Mouse (Mus musculus): ENCODE measurements at regions not wholly inside any gene's neighbourhood (a gene's known extent, or its start where the extent isn't known, plus 50 kb on each side); places are given as distances from the start of the nearest gene placed in this dataset.

- Histone ChIP-seq H3K4me3 (no peak overlapping the region), H3K27ac (no peak overlapping the region), H3K4me1 (ENCODE audit: control insufficient read depth, insufficient read depth, low read length) (peaks cover 1% of the 10 kb centered on the region; the same call in 1 of the 2 replicates), H3K79me2 (replicated peaks; ENCODE audit: control insufficient read depth, insufficient read depth, low read length) (no peaks in the 10 kb centered on the region), H3K9ac (ENCODE audit: low read depth, low read length) (no peak overlapping the region), H3K36me3 (ENCODE audit: control insufficient read depth, insufficient read depth, low read length) (no peaks in the 10 kb centered on the region), H3K27me3 (ENCODE audit: control insufficient read depth, insufficient read depth, low read length) (no peaks in the 10 kb centered on the region)
- no peak for DNase-seq
- TF ChIP-seq POLR2A (IDR thresholded peaks at IDR 0.05; ENCODE audit: insufficient read depth, low read depth, low read length) (no peak), CTCF (IDR thresholded peaks at IDR 0.05) (no peak), EP300 (IDR thresholded peaks at IDR 0.05; ENCODE audit: insufficient read depth, low read depth, low read length) (no peak)
- 75% methylated on average over 4 of the region's 4 CpGs for WGBS
- intact Hi-C loops (cut with DNase I): no loop called here
Measured at GRCm38 (mm10) chr17:62510184-62510583, 370.9 kb downstream of the Efna5 start.

- H3K79me2 ChIP-seq (replicated peaks; ENCODE audit: control insufficient read depth, insufficient read depth, low read length): no peaks in the 10 kb centered on the region
- no peaks in the 10 kb centered on the region for H3K36me3 ChIP-seq (ENCODE audit: control insufficient read depth, insufficient read depth, low read length)
- intact Hi-C loops (cut with DNase I): no loop called here
- 61% methylated on average over 13 of the region's 13 CpGs for WGBS
- H3K4me3 ChIP-seq: no peak overlapping the region
- peaks cover 1% of the 10 kb centered on the region; the same call in 1 of the 2 replicates for H3K4me1 ChIP-seq (ENCODE audit: control insufficient read depth, insufficient read depth, low read length)
- H3K9ac ChIP-seq (ENCODE audit: low read depth, low read length): no peak overlapping the region
- H3K27me3 ChIP-seq (ENCODE audit: control insufficient read depth, insufficient read depth, low read length): no peaks in the 10 kb centered on the region
- no peak overlapping the region for H3K27ac ChIP-seq
- no peak for DNase-seq
- no peak for TF ChIP-seq CTCF (IDR thresholded peaks at IDR 0.05)
- TF ChIP-seq POLR2A (IDR thresholded peaks at IDR 0.05; ENCODE audit: insufficient read depth, low read depth, low read length): no peak
- no peak for TF ChIP-seq EP300 (IDR thresholded peaks at IDR 0.05; ENCODE audit: insufficient read depth, low read depth, low read length)
Measured at GRCm38 (mm10) chr17:62507766-62508485, 373.2 kb downstream of the Efna5 start.

GRCm38 (mm10) chr17:62504691-62505090 is 376.4 kb downstream of the Efna5 start:
- WGBS: 81% methylated on average over 6 of the region's 6 CpGs
- TF ChIP-seq EP300 (IDR thresholded peaks at IDR 0.05; ENCODE audit: insufficient read depth, low read depth, low read length) (no peak), CTCF (IDR thresholded peaks at IDR 0.05) (no peak), POLR2A (IDR thresholded peaks at IDR 0.05; ENCODE audit: insufficient read depth, low read depth, low read length) (no peak)
- Histone ChIP-seq H3K4me3 (no peak overlapping the region), H3K27ac (no peak overlapping the region), H3K36me3 (ENCODE audit: control insufficient read depth, insufficient read depth, low read length) (no peaks in the 10 kb centered on the region), H3K27me3 (ENCODE audit: control insufficient read depth, insufficient read depth, low read length) (no peaks in the 10 kb centered on the region), H3K4me1 (ENCODE audit: control insufficient read depth, insufficient read depth, low read length) (peaks cover 1% of the 10 kb centered on the region; the same call in 1 of the 2 replicates), H3K79me2 (replicated peaks; ENCODE audit: control insufficient read depth, insufficient read depth, low read length) (no peaks in the 10 kb centered on the region), H3K9ac (ENCODE audit: low read depth, low read length) (no peak overlapping the region)
- no peak for DNase-seq
- intact Hi-C loops (cut with DNase I): no loop called here

GRCm38 (mm10) chr17:62470739-62471138 is 410.4 kb downstream of the Efna5 start:
- H3K4me3 ChIP-seq: no peak overlapping the region
- no peaks in the 10 kb centered on the region for H3K4me1 ChIP-seq (ENCODE audit: control insufficient read depth, insufficient read depth, low read length)
- H3K36me3 ChIP-seq (ENCODE audit: control insufficient read depth, insufficient read depth, low read length): no peaks in the 10 kb centered on the region
- no peaks in the 10 kb centered on the region for H3K27me3 ChIP-seq (ENCODE audit: control insufficient read depth, insufficient read depth, low read length)
- H3K79me2 ChIP-seq (replicated peaks; ENCODE audit: control insufficient read depth, insufficient read depth, low read length): no peaks in the 10 kb centered on the region
- DNase-seq: no peak
- no peak for TF ChIP-seq POLR2A (IDR thresholded peaks at IDR 0.05; ENCODE audit: insufficient read depth, low read depth, low read length)
- no peak for TF ChIP-seq EP300 (IDR thresholded peaks at IDR 0.05; ENCODE audit: insufficient read depth, low read depth, low read length)
- no peak for TF ChIP-seq CTCF (IDR thresholded peaks at IDR 0.05)
- no peak overlapping the region for H3K27ac ChIP-seq
- no peak overlapping the region for H3K9ac ChIP-seq (ENCODE audit: low read depth, low read length)
- WGBS: 76% methylated on average over 5 of the region's 5 CpGs
- intact Hi-C loops (cut with DNase I): no loop called here

GRCm38 (mm10) chr17:62469367-62469766 is 411.8 kb downstream of the Efna5 start:
- H3K27me3 ChIP-seq (ENCODE audit: control insufficient read depth, insufficient read depth, low read length): no peaks in the 10 kb centered on the region
- intact Hi-C loops (cut with DNase I): no loop called here
- H3K27ac ChIP-seq: no peak overlapping the region
- H3K79me2 ChIP-seq (replicated peaks; ENCODE audit: control insufficient read depth, insufficient read depth, low read length): no peaks in the 10 kb centered on the region
- WGBS: 76% methylated on average over 1 of the region's 1 CpGs
- no peak for DNase-seq
- H3K4me1 ChIP-seq (ENCODE audit: control insufficient read depth, insufficient read depth, low read length): no peaks in the 10 kb centered on the region
- H3K36me3 ChIP-seq (ENCODE audit: control insufficient read depth, insufficient read depth, low read length): no peaks in the 10 kb centered on the region
- no peak overlapping the region for H3K4me3 ChIP-seq
- H3K9ac ChIP-seq (ENCODE audit: low read depth, low read length): no peak overlapping the region
- TF ChIP-seq POLR2A (IDR thresholded peaks at IDR 0.05; ENCODE audit: insufficient read depth, low read depth, low read length) (no peak), CTCF (IDR thresholded peaks at IDR 0.05) (no peak), EP300 (IDR thresholded peaks at IDR 0.05; ENCODE audit: insufficient read depth, low read depth, low read length) (no peak)

GRCm38 (mm10) chr17:62468859-62469258 is 412.3 kb downstream of the Efna5 start:
- intact Hi-C loops (cut with DNase I): no loop called here
- H3K36me3 ChIP-seq (ENCODE audit: control insufficient read depth, insufficient read depth, low read length): no peaks in the 10 kb centered on the region
- WGBS: 64% methylated on average over 7 of the region's 7 CpGs

More at GRCm38 (mm10) chr17:62468859-62469258, 412.3 kb downstream of the Efna5 start:
- no peak overlapping the region for H3K9ac ChIP-seq (ENCODE audit: low read depth, low read length)
- no peaks in the 10 kb centered on the region for H3K27me3 ChIP-seq (ENCODE audit: control insufficient read depth, insufficient read depth, low read length)
- H3K79me2 ChIP-seq (replicated peaks; ENCODE audit: control insufficient read depth, insufficient read depth, low read length): no peaks in the 10 kb centered on the region
- H3K4me3 ChIP-seq: no peak overlapping the region
- no peaks in the 10 kb centered on the region for H3K4me1 ChIP-seq (ENCODE audit: control insufficient read depth, insufficient read depth, low read length)
- no peak for DNase-seq
- TF ChIP-seq EP300 (IDR thresholded peaks at IDR 0.05; ENCODE audit: insufficient read depth, low read depth, low read length) (no peak), CTCF (IDR thresholded peaks at IDR 0.05) (no peak), POLR2A (IDR thresholded peaks at IDR 0.05; ENCODE audit: insufficient read depth, low read depth, low read length) (no peak)
- no peak overlapping the region for H3K27ac ChIP-seq

All from heart, adult 2 months (tissue).